Mouse (Mus musculus) myocyte (in vitro differentiated cells): ENCODE results near the gene Smg6. TPM values are rescaled to one million over a fixed set of nuclear protein-coding genes. Genes with fewer than 3 reads are reported as not detected.

Source experiments
- H3K27me3 ChIP-seq: one replicate; pipeline ENCODE4 v1.6.1; 2011; ENCODE audit not compliant: control insufficient read depth, insufficient read depth, insufficient read length
- H3K36me3 ChIP-seq: one replicate; pipeline ENCODE4 v1.6.1; 2011; ENCODE audit not compliant: control insufficient read depth, insufficient read depth
- H3K4me2 ChIP-seq: one replicate; pipeline ENCODE4 v1.6.1; 2011; ENCODE audit warnings: low read depth, control low read depth
- H3K4me3 ChIP-seq: one replicate; pipeline ENCODE4 v1.5.1; 2011; ENCODE audit warnings: mild to moderate bottlenecking, control low read depth, moderate library complexity
- H3K79me2 ChIP-seq: one replicate; pipeline ENCODE4 v1.6.1; 2011; ENCODE audit not compliant: control insufficient read depth, insufficient read depth
- H3ac ChIP-seq: one replicate; pipeline ENCODE4 v1.6.1; 2011; ENCODE audit not compliant: control insufficient read depth, insufficient read length
- CEBPB ChIP-seq: IDR thresholded peaks from 2 replicates; pipeline ENCODE4 v1.6.1; 2011; ENCODE audit warnings: mild to moderate bottlenecking, moderate library complexity; ENCODE audit not compliant: poor library complexity, insufficient read depth, severe bottlenecking
- E2F4 ChIP-seq: IDR thresholded peaks from one replicate; pipeline ENCODE4 v1.6.1; 2011; ENCODE audit warnings: mild to moderate bottlenecking, control low read depth, moderate library complexity; ENCODE audit not compliant: insufficient read depth
- MAX ChIP-seq: IDR thresholded peaks from one replicate; pipeline ENCODE4 v1.6.1; 2011; ENCODE audit warnings: low read depth, mild to moderate bottlenecking, control low read depth
- MYOD1 ChIP-seq, 3 experiments: IDR thresholded peaks; one replicate each; pipeline ENCODE4 v1.6.1; 2011; ENCODE audit warnings: control low read depth in 2 of 3, low read depth in 2 of 3, mild to moderate bottlenecking in 2 of 3, moderate library complexity in 1 of 3; ENCODE audit not compliant: insufficient read length in 2 of 3, control insufficient read depth in 1 of 3
- MYOG ChIP-seq, 3 experiments: IDR thresholded peaks; one replicate each; pipeline ENCODE4 v1.6.1; 2011; ENCODE audit warnings: control low read depth in 2 of 3, low read depth in 2 of 3, mild to moderate bottlenecking in 2 of 3; ENCODE audit not compliant: insufficient read length in 2 of 3, control insufficient read depth in 1 of 3, insufficient read depth in 1 of 3
- POLR2A ChIP-seq: IDR thresholded peaks from one replicate; pipeline ENCODE4 v1.6.1; 2011; ENCODE audit warnings: low read depth, mild to moderate bottlenecking, control low read depth, moderate library complexity; ENCODE audit not compliant: insufficient read length
- POLR2AphosphoS2 ChIP-seq: IDR thresholded peaks from one replicate; pipeline ENCODE4 v1.6.1; 2011; ENCODE audit warnings: low read depth, control low read depth; ENCODE audit not compliant: insufficient read length
- REST ChIP-seq: IDR thresholded peaks from one replicate; pipeline ENCODE4 v1.6.1; 2011; ENCODE audit warnings: mild to moderate bottlenecking, control low read depth, moderate library complexity; ENCODE audit not compliant: insufficient read depth, insufficient read length
- SRF ChIP-seq: IDR thresholded peaks from one replicate; pipeline ENCODE4 v1.6.1; 2011; ENCODE audit warnings: low read depth; ENCODE audit not compliant: control insufficient read depth, insufficient read length
- TCF12 ChIP-seq: IDR thresholded peaks from one replicate; pipeline ENCODE4 v1.6.1; 2011; ENCODE audit warnings: mild to moderate bottlenecking, control low read depth; ENCODE audit not compliant: poor library complexity, insufficient read depth, severe bottlenecking
- TCF3 ChIP-seq: IDR thresholded peaks from one replicate; pipeline ENCODE4 v1.6.1; 2011; ENCODE audit warnings: low read depth, control low read depth; ENCODE audit not compliant: insufficient read length
- USF1 ChIP-seq: IDR thresholded peaks from one replicate; pipeline ENCODE4 v1.6.1; 2011; ENCODE audit warnings: low read depth, mild to moderate bottlenecking, control low read depth, moderate library complexity
- polyA plus RNA-seq: library from polyadenylated mRNA; unstranded; fragments of >200 nt; fragmentation: generic; extraction: Trizol; gene quantifications from one replicate; pipeline ENCODE4 v1.2.1, GENCODE M21; 2012; ENCODE audit warnings: missing spikeins

The Smg6 gene
- polyA plus RNA-seq, 1 experiment, result 14.7 TPM

DNA sequence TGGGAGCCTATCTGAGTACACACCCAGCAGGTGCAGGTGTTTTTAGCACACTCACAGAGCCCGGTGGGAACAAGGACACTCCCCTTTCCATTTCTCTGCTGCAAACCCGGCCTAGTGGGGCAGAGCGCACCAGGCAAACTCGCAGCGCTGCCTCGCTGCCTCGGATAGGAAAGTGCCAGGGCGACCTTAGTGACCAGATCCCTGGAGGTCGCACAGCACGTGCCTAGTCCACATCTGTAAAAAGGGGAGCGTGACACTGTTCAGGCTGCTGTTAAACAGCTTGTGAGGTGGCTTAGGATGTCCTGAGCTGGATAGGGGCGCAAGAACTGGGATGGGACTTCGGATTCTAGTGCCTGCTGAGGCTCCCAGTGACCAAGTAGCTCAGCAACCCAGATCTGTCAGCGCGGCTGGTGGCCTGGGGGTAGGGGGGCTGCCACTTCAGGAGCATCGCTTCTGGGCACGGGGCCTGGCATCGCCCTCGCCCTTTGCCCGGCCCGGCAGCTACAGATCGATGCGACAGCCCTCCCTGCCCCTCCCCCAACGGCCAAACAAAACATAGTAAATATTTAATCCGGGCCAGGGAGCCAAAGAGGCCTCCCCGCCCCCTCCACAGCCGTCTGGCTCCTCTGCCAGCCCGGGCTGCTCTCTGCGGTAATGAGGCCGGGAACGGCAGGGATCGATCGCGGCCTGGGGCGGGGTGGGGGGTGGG, 287.9 kb downstream of the Smg6 start:
- no peak overlapping the region for H3ac ChIP-seq
- no peak overlapping the region for H3K4me3 ChIP-seq
- no peaks in the 10 kb centered on the region for H3K79me2 ChIP-seq
- no peaks in the 10 kb centered on the region for H3K27me3 ChIP-seq
- H3K4me2 ChIP-seq, result no peak overlapping the region
- no peaks in the 10 kb centered on the region for H3K36me3 ChIP-seq
- TF ChIP-seq MAX (no peak), CEBPB (no peak), POLR2AphosphoS2 (no peak), SRF (no peak), MYOG (IDR thresholded peaks at IDR 0.05; ENCODE audit: control insufficient read depth in 1 of 3, insufficient read depth in 1 of 3, insufficient read length in 2 of 3, low read depth in 2 of 3) (no peak), TCF3 (no peak), MYOD1 (IDR thresholded peaks at IDR 0.05; ENCODE audit: control insufficient read depth in 1 of 3, insufficient read length in 2 of 3, low read depth in 2 of 3) (no peak), REST (no peak), E2F4 (no peak), USF1 (no peak), TCF12 (no peak), POLR2A (no peak)

Other genes starting within 250 kb of the Smg6 start
- gene Pafah1b1, start 201.2 kb upstream of the Smg6 start, polyA plus RNA-seq, result 32.6 TPM
- 10.9 TPM for gene Mettl16, start 155.0 kb upstream of the Smg6 start, polyA plus RNA-seq
- 12.7 TPM for gene Mnt, start 94.9 kb upstream of the Smg6 start, polyA plus RNA-seq
- 12.3 TPM for gene Sgsm2, start 28.8 kb upstream of the Smg6 start, polyA plus RNA-seq
- gene Tsr1, start 27.8 kb upstream of the Smg6 start, polyA plus RNA-seq, result 26.7 TPM
- gene Srr, start 125 bp downstream of the Smg6 start, polyA plus RNA-seq, result 10.5 TPM
- gene Hic1, start 243.7 kb downstream of the Smg6 start, polyA plus RNA-seq, result 0.11 TPM